Mouse (Mus musculus): Measurements from ENCODE around the gene Olfr1331. TPM values are rescaled to one million over a fixed set of nuclear protein-coding genes. Genes with fewer than 3 reads are reported as not detected.

The Olfr1331 gene
- 0.09 TPM for polyA plus RNA-seq (2017; shearing (Covaris generic))

DNA sequence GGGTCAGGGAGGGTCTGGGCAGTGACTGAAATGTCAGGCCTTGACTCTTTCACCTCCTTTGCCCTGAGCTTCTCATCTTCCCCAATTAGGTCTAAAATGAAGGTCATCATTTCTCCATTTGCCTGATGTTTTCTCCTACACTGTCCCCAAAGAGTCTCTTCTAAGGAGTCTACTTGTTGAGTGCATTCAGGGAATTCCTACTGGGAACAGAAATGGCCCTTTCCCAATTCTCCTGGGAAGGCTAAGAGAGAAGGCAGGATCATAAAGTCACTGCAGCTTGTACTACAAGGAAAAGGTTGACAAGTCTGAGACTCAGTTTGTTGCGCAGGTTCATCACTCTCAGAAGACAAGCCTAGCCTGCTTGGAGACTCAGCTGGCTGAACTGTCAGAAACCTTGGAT is at the start of gene Olfr1331:
TSS of gene Olfr1331 (plus strand) at position 301 of the 400 bp plus-strand sequence.

DNA sequence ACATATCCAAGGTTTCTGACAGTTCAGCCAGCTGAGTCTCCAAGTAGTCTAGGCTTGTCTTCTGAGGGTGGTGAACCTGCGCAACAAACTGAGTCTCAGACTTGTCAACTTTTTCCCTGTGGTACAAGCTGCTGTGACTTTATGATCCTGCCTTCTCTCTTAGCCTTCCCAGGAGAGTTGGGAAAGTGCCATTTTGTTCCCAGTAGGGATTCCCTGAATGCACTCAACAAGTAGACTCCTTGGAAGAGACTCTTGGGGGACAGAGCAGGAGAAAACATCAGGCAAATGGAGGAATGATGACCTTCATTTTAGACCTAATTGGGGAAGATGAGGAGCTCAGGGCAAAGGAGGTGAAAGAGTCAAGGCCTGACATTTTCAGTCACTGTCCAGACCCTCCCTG is 28.3 kb upstream of the Olfr1331 start, which contains the start of gene Olfr1333:
TSS of gene Olfr1333 (minus strand) at position 101 of the 400 bp plus-strand sequence.

DNA sequence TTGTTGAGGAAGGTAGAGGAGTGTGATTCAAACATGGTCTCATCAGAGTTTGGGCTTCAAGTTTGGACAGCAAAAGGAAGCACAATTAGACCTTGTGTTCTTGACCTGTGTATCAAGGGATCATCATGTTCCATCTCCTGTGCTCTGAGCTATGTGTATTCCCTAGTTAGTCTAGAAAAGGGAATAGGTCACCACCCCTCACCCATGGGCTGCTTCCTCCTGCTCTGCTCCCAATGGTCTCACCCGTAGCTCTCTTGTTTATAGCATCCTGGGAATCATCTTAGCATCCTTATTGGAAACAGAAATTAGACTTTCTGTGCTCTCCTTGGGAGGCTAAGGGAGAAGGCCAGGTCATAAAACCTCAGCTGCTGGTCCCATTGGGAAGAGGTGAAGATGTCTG is 23.8 kb downstream of the Olfr1331 start, which contains the start of gene Olfr1330:
TSS of gene Olfr1330 (plus strand) at position 301 of the 400 bp plus-strand sequence.

DNA sequence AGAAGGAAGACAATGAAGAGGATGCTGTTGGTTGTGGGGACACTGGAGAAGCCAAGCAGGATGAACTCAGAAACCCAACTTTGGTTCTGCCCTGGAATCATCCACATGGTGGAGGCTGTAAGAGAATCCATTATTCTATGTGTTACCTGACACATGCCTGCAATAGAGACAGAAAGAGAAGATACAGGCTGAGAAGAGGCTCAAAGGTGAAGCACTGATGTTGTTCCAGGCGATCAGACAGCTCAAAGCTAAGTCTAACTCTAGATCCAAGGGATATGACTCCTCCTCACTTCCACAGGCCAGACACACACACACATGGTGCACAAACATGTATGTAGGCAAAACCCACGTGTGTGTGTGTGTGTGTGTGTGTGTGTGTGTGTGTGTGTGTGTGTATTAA is 52.9 kb downstream of the Olfr1331 start, which contains the start of gene Olfr1329:
TSS of gene Olfr1329 (minus strand) at position 101 of the 400 bp plus-strand sequence.

Other genes with a start within 250 kb of the Olfr1331 start
- not detected for gene Cfap57, start 243.9 kb upstream of the Olfr1331 start, polyA plus RNA-seq (2017; shearing (Covaris generic))
- gene Ebna1bp2, start 243.8 kb upstream of the Olfr1331 start, polyA plus RNA-seq (2017; shearing (Covaris generic)): 172 TPM
- gene Olfr62, start 205.7 kb upstream of the Olfr1331 start, polyA plus RNA-seq (2017; shearing (Covaris generic)): not detected
- not detected for gene Olfr1342, start 171.9 kb upstream of the Olfr1331 start, polyA plus RNA-seq (2017; shearing (Covaris generic))
- gene Olfr1341, start 161.1 kb upstream of the Olfr1331 start, polyA plus RNA-seq (2017; shearing (Covaris generic)): not detected
- gene Olfr1340, start 144.5 kb upstream of the Olfr1331 start, polyA plus RNA-seq (2017; shearing (Covaris generic)): not detected
- gene Olfr1339, start 132.5 kb upstream of the Olfr1331 start, polyA plus RNA-seq (2017; shearing (Covaris generic)): not detected
- gene Olfr1338, start 105.9 kb upstream of the Olfr1331 start, polyA plus RNA-seq (2017; shearing (Covaris generic)): not detected
- gene Olfr1337, start 82.1 kb upstream of the Olfr1331 start, polyA plus RNA-seq (2017; shearing (Covaris generic)): not detected
- not detected for gene Olfr1335, start 54.7 kb upstream of the Olfr1331 start, polyA plus RNA-seq (2017; shearing (Covaris generic))
- not detected for gene Olfr1333, start 28.4 kb upstream of the Olfr1331 start, polyA plus RNA-seq (2017; shearing (Covaris generic))
- gene Olfr1330, start 23.9 kb downstream of the Olfr1331 start, polyA plus RNA-seq (2017; shearing (Covaris generic)): not detected
- not detected for gene Olfr1329, start 52.8 kb downstream of the Olfr1331 start, polyA plus RNA-seq (2017; shearing (Covaris generic))
- not detected for gene Olfr1328, start 74.0 kb downstream of the Olfr1331 start, polyA plus RNA-seq (2017; shearing (Covaris generic))
- not detected for gene Lao1, start 96.9 kb downstream of the Olfr1331 start, polyA plus RNA-seq (2017; shearing (Covaris generic))
- gene Slc2a1, start 244.1 kb downstream of the Olfr1331 start, polyA plus RNA-seq (2017; shearing (Covaris generic)): 62.7 TPM

Data from activated CD4-positive, CD25-positive, alpha-beta regulatory T cell, adult 9 weeks (primary cell).